Mouse (Mus musculus): ENCODE measurements at regions not wholly inside any gene's neighbourhood (a gene's known extent, or its start where the extent isn't known, plus 50 kb on each side); places are given as distances from the start of the nearest gene placed in this dataset.

DNA sequence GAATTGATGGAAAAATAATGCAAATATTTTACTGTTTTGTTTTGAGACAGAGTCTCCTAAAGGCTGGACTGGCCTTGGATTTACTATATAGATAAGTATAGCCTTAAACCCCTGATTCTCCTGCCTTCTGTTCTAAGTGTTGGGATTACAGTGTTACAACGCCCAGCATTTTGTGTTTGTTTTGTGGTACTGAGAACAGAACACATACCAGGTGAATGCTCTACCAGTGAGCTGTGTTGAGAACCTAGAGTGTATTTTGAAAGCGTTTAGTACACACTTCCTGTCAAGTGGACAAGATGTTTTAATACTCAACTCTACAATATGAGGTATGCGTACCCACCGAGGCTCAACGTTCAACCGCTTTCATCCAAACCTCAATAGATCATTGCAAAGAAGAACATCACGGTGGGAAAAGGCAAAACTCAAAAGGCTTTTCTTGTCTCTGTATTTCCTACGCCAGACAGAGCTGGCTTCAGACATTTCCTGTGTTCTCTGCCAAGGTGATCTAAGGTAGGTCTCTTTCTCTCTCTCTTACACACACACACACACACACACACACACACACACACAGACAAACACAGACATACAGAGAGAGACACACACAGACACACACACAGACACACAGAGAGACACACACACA lies 104.3 kb upstream of the Cpm start:
- H3K4me2 ChIP-seq (replicated peaks; ENCODE audit: low read depth, low read length) = no peak overlapping the region
- 84% methylated on average over 8 of the region's 8 CpGs for WGBS
- H3K27ac ChIP-seq (ENCODE audit: low read depth, low read length) = no peak overlapping the region
- H3K36me3 ChIP-seq (ENCODE audit: control insufficient read depth, insufficient read depth, low read length) = no peaks in the 10 kb centered on the region
- no peak for ATAC-seq (ENCODE audit: low FRiP score, low TSS enrichment)
- no peaks in the 10 kb centered on the region for H3K27me3 ChIP-seq (ENCODE audit: control insufficient read depth, insufficient read depth, low read length)
- H3K9me3 ChIP-seq (ENCODE audit: control insufficient read depth, low read length) = no peaks in the 10 kb centered on the region
- H3K4me3 ChIP-seq (ENCODE audit: low read length) = no peak overlapping the region
- 0 out of 2 replicates have a peak, but pooled peaks cover 5% of the 10 kb centered on the region for H3K4me1 ChIP-seq (ENCODE audit: control insufficient read depth, insufficient read depth, low read length)
- no peak overlapping the region for H3K9ac ChIP-seq (ENCODE audit: low read depth, low read length)

GRCm38 (mm10) chr10:117524101-117524500 lies 105.2 kb upstream of the Cpm start:
- WGBS = 64% methylated on average over 7 of the region's 7 CpGs
- H3K4me1 ChIP-seq (ENCODE audit: control insufficient read depth, insufficient read depth, low read length) = 0 out of 2 replicates have a peak, but pooled peaks cover 14% of the 10 kb centered on the region
- no peak overlapping the region for H3K27ac ChIP-seq (ENCODE audit: low read depth, low read length)
- H3K36me3 ChIP-seq (ENCODE audit: control insufficient read depth, insufficient read depth, low read length) = no peaks in the 10 kb centered on the region
- H3K9ac ChIP-seq (ENCODE audit: low read depth, low read length) = no peak overlapping the region
- ATAC-seq (ENCODE audit: low FRiP score, low TSS enrichment) = no peak
- no peak overlapping the region for H3K4me2 ChIP-seq (replicated peaks; ENCODE audit: low read depth, low read length)
- H3K4me3 ChIP-seq (ENCODE audit: low read length) = no peak overlapping the region
- H3K9me3 ChIP-seq (ENCODE audit: control insufficient read depth, low read length) = no peaks in the 10 kb centered on the region
- no peaks in the 10 kb centered on the region for H3K27me3 ChIP-seq (ENCODE audit: control insufficient read depth, insufficient read depth, low read length)

GRCm38 (mm10) chr10:117522906-117523829 lies 106.1 kb upstream of the Cpm start:
- no peak overlapping the region for H3K27ac ChIP-seq (ENCODE audit: low read depth, low read length)
- no peaks in the 10 kb centered on the region for H3K36me3 ChIP-seq (ENCODE audit: control insufficient read depth, insufficient read depth, low read length)
- 89% methylated on average over 10 of the region's 10 CpGs for WGBS
- no peak overlapping the region for H3K4me3 ChIP-seq (ENCODE audit: low read length)
- 0 out of 2 replicates have a peak, but pooled peaks cover 19% of the 10 kb centered on the region for H3K4me1 ChIP-seq (ENCODE audit: control insufficient read depth, insufficient read depth, low read length)
- no peak overlapping the region for H3K9ac ChIP-seq (ENCODE audit: low read depth, low read length)
- no peaks in the 10 kb centered on the region for H3K9me3 ChIP-seq (ENCODE audit: control insufficient read depth, low read length)
- no peak for ATAC-seq (ENCODE audit: low FRiP score, low TSS enrichment)
- H3K27me3 ChIP-seq (ENCODE audit: control insufficient read depth, insufficient read depth, low read length) = no peaks in the 10 kb centered on the region
- H3K4me2 ChIP-seq (replicated peaks; ENCODE audit: low read depth, low read length) = no peak overlapping the region

DNA sequence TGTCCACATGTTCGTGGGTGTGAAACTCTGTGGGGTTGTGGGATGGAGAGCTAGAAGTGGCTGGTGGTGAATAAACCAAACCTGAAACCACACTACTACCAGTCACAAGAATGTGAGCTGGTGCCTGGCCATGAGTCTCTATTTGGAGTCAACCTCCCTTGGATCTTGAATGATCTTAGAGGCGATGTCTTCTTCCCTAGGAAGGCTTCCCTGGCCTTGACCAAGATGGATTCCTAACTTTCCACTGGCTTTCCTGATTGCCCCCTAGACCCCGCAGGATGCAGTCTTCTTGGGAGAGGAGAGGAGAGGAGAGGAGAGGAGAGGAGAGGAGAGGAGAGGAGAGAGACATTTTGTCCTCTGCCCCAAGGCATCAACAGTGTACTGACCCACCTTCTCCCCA lies 106.9 kb upstream of the Cpm start:
- Histone ChIP-seq H3K36me3 (ENCODE audit: control insufficient read depth, insufficient read depth, low read length) (no peaks in the 10 kb centered on the region), H3K4me1 (ENCODE audit: control insufficient read depth, insufficient read depth, low read length) (peaks cover 25% of the 10 kb centered on the region; the same call in 1 of the 2 replicates), H3K4me3 (ENCODE audit: low read length) (no peak overlapping the region), H3K9me3 (ENCODE audit: control insufficient read depth, low read length) (no peaks in the 10 kb centered on the region), H3K27me3 (ENCODE audit: control insufficient read depth, insufficient read depth, low read length) (no peaks in the 10 kb centered on the region), H3K27ac (ENCODE audit: low read depth, low read length) (no peak overlapping the region), H3K4me2 (replicated peaks; ENCODE audit: low read depth, low read length) (no peak overlapping the region), H3K9ac (ENCODE audit: low read depth, low read length) (no peak overlapping the region)
- ATAC-seq (ENCODE audit: low FRiP score, low TSS enrichment) = no peak
- WGBS = 91% methylated on average over 3 of the region's 3 CpGs

- Histone ChIP-seq H3K4me2 (replicated peaks; ENCODE audit: low read depth, low read length) (no peak overlapping the region), H3K27me3 (ENCODE audit: control insufficient read depth, insufficient read depth, low read length) (no peaks in the 10 kb centered on the region), H3K4me1 (ENCODE audit: control insufficient read depth, insufficient read depth, low read length) (peaks cover 27% of the 10 kb centered on the region; the same call in 1 of the 2 replicates), H3K36me3 (ENCODE audit: control insufficient read depth, insufficient read depth, low read length) (no peaks in the 10 kb centered on the region), H3K9me3 (ENCODE audit: control insufficient read depth, low read length) (no peaks in the 10 kb centered on the region), H3K4me3 (ENCODE audit: low read length) (no peak overlapping the region), H3K9ac (ENCODE audit: low read depth, low read length) (no peak overlapping the region), H3K27ac (ENCODE audit: low read depth, low read length) (no peak overlapping the region)
- WGBS = 53% methylated on average over 23 of the region's 23 CpGs
- ATAC-seq (ENCODE audit: low FRiP score, low TSS enrichment) = no peak; the same call in 1 of the 2 replicates
These were observed 107.7 kb upstream of the Cpm start for GRCm38 (mm10) chr10:117521315-117522270.

DNA sequence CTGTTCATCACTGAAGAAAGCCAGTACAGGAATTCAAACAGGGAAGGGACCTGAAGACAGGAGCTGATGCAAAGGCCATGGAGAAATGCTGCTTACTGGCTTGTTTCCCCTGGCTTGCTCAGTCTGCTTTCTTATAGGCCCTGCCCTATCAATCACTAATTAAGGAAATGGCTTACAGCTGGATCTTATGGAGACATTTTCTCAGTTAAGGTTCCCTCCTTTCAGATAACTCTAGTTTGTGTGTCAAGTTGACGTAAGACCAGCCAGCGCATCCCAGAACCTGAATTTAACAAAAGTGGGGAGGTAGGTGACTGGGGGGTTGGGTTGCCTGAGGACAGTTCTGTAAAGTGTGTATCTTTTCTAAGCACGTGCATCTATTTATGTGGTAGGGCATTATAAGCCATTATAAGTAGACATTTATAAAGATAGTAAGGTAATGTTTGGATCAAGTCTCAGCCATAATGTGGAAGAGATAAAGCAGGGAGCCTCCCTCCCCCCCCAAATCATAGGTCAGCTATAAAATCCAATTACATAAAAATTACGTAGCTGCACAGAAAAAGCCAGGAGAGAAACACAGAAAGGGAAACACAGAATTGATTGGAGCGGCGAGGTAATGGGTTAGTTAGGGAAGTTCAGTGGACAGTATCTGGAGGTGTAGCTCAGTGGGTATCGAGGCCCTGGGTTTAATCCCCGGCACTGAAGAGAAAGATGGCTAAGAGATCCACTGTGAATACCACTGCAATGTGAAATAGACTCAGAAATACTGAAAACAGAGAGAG lies 108.6 kb upstream of the Cpm start:
- H3K4me1 ChIP-seq (ENCODE audit: control insufficient read depth, insufficient read depth, low read length) = peaks cover 27% of the 10 kb centered on the region
- no peak overlapping the region for H3K27ac ChIP-seq (ENCODE audit: low read depth, low read length)
- H3K27me3 ChIP-seq (ENCODE audit: control insufficient read depth, insufficient read depth, low read length) = no peaks in the 10 kb centered on the region
- H3K9me3 ChIP-seq (ENCODE audit: control insufficient read depth, low read length) = no peaks in the 10 kb centered on the region
- WGBS = 86% methylated on average over 8 of the region's 8 CpGs
- ATAC-seq (ENCODE audit: low FRiP score, low TSS enrichment) = no peak
- no peak overlapping the region for H3K9ac ChIP-seq (ENCODE audit: low read depth, low read length)
- no peak overlapping the region for H3K4me3 ChIP-seq (ENCODE audit: low read length)
- no peak overlapping the region for H3K4me2 ChIP-seq (replicated peaks; ENCODE audit: low read depth, low read length)
- no peaks in the 10 kb centered on the region for H3K36me3 ChIP-seq (ENCODE audit: control insufficient read depth, insufficient read depth, low read length)

GRCm38 (mm10) chr10:117519670-117520535 lies 109.4 kb upstream of the Cpm start:
- 31% methylated on average over 8 of the region's 8 CpGs for WGBS
- ATAC-seq (ENCODE audit: low FRiP score, low TSS enrichment) = peak; percentile 48; the same call in 1 of the 2 replicates

More at GRCm38 (mm10) chr10:117519670-117520535, 109.4 kb upstream of the Cpm start:
- H3K27me3 ChIP-seq (ENCODE audit: control insufficient read depth, insufficient read depth, low read length) = no peaks in the 10 kb centered on the region
- H3K9me3 ChIP-seq (ENCODE audit: control insufficient read depth, low read length) = no peaks in the 10 kb centered on the region
- H3K4me2 ChIP-seq (replicated peaks; ENCODE audit: low read depth, low read length) = no peak overlapping the region
- H3K36me3 ChIP-seq (ENCODE audit: control insufficient read depth, insufficient read depth, low read length) = no peaks in the 10 kb centered on the region
- H3K4me3 ChIP-seq (ENCODE audit: low read length) = no peak overlapping the region
- H3K9ac ChIP-seq (ENCODE audit: low read depth, low read length) = no peak overlapping the region
- peaks cover 27% of the 10 kb centered on the region for H3K4me1 ChIP-seq (ENCODE audit: control insufficient read depth, insufficient read depth, low read length)
- no peak overlapping the region; the same call in 1 of the 2 replicates for H3K27ac ChIP-seq (ENCODE audit: low read depth, low read length)
